Mouse (Mus musculus): ENCODE results near the gene Siglecf. TPM values are rescaled to one million over a fixed set of nuclear protein-coding genes. Genes with fewer than 3 reads are reported as not detected.

The Siglecf gene
- total RNA-seq, 2 experiments from 2014 or later = 0.66 to 0.73 TPM

DNA sequence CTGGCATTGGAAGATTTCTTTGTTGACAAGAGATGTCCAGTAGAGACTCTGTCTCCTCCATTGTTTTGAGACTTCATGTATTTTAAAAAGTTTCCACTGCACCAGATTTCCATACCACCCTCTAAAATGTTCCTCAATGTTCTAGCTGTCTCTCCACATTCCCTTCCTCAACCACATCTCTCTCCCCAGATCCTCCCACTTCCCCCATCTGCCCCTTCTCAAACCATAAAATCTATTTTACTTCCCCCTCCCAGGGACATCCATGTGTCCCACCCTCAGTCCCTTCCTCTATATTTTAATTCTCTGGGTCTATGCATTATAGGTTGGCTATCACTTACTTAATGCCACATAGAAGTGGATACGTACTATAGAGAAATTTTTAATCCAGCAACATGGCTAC is 10.3 kb downstream of the Siglecf start:
- no peak for DNase-seq (ENCODE audit: extremely low spot score in 1 of 2, low spot score in 1 of 2)

DNA sequence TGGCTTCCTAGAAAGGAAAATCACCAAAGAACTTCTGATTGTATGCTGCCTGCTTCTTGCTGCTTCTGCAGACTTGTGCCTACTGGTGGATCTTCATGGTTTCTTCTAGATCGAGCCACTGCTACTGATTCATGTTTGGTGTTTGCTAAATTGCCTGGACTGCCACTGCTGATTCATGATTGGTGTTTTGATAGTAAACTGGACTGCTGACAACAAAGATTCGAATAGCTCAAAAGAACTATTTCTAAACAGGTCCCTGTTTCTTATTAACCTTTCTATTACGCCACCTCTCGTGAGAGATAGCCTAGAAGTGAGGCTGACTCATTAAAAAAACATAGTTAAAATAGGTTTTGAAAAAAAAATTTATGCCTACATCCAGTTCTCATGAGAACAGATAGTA is 10.9 kb downstream of the Siglecf start:
- no peak for DNase-seq (ENCODE audit: extremely low spot score in 1 of 2, low spot score in 1 of 2)

- DNase-seq (ENCODE audit: extremely low spot score in 1 of 2, low spot score in 1 of 2) = peak in 1 of 2 experiments; percentile 48
These were observed 27.1 kb downstream of the Siglecf start for GRCm38 (mm10) chr7:43378226-43378625.

DNA sequence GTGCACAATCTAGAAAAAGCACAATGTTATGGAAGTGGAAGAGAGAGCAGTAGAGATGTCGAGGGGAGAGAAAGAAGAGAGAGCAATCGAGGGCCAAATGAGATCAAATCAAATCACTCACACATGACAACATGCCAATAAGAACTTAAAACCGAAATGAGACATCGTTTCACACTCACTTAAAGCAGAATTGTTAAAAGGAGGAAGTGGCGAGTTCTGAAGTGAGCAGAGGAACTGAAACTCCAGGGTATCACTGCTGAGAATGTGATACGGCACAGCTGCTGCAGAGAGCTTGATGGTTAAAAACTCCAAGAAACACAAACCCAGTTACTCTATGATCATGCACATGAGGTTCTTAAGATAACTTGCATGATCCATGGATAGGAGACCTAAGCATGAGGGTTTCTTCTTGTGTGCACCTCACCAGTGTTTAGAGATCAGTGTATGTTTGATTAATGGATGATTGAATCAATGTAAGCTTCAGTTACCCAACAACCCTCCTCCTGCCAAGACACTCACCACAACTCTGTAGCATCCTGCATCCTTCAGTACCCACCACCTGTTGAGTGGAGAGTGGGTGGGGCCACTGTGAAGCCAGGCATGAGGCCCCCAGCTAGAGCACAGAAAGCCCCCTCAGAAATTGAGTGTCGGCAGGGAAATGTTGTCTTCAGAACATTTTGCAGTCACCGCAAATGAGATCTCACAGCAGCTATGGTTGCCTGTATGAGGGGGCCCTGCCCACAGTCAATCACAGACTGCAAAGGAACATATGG is 41.4 kb downstream of the Siglecf start:
- DNase-seq (ENCODE audit: extremely low spot score in 1 of 2, low spot score in 1 of 2) = no peak

GRCm38 (mm10) chr7:43399501-43399900 is 48.4 kb downstream of the Siglecf start:
- no peak for DNase-seq (ENCODE audit: extremely low spot score in 1 of 2, low spot score in 1 of 2)

DNA sequence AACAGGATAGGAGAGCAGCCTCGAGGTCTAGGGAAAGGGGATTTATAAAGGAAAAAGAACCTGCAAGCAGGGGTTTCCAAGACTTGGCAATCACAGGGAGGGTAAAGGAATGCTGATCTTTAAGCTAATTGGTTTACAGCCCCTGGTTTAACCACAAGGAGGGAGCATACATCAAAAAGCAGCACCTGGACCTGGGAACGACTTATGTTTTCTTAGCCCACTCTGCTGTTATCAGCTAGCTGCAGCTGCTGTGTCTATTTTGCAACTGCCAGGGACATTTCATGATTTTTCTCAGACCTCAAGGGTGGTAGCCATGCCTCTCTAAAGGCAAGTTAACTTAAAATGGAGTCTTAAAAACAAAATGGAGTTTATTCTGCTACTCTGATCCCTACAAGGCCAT is 51.6 kb downstream of the Siglecf start:
- DNase-seq (ENCODE audit: extremely low spot score in 1 of 2, low spot score in 1 of 2) = no peak

DNA sequence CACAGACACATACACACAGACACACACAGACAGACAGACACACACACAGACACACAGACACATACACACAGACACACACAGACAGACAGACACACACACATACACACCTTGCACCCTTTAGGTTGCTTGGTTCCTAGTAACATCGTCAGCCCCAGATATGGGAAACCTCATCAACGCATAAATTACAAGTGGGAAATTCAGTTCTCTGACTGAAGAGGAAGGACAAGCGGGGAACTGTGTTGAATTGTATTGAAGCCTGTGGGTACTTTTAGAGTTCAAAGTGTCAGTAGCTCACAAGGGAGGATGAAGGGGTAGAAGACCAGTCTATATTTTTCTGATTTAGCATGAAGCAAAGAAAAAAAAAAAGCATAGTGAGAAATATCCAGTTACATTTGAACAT is 56.4 kb downstream of the Siglecf start:
- no peak for DNase-seq (ENCODE audit: extremely low spot score in 1 of 2, low spot score in 1 of 2)

DNA sequence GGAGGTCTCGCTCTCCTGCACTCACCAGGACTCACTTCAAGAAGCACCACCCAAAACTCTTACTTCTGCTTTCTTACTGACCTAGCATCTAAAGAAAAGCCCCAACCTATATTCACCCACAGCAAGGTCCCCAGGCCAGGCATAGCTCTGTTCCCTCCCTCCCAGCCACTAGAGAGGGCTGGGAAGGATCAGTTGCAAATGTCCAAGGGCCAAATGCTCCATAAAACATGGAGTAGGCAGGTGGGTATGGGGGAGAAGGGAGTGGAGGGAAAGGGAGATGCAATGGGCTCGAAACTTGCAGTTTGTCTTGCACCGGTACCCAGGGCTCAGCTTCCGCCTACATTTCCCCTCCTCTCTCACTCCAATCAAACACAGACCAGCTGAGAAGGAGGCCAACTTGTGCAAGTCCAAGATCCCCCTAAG is 57.0 kb downstream of the Siglecf start, which contains the start of gene Siglecg:
TSS of gene Siglecg (plus strand) at position 74 of the 423 bp plus-strand sequence.
- no peak for DNase-seq (ENCODE audit: extremely low spot score in 1 of 2, low spot score in 1 of 2)

DNA sequence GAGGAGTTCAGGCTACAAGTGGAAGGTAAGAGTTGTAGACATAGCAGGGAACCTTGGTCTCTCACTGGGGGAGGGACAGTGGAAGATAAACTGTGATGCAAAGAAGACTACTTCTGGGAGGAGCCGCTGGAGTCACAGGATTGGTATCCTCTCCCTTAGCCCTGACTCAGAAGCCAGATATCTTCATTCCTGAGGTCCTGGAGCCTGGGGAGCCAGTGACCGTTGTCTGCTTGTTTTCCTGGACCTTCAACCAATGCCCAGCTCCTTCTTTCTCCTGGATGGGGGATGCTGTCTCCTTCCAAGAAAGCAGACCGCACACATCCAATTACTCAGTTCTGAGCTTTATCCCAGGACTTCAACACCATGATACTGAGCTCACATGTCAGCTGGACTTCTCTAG is 57.9 kb downstream of the Siglecf start:
- DNase-seq (ENCODE audit: extremely low spot score in 1 of 2, low spot score in 1 of 2) = no peak

Other genes starting within 250 kb of the Siglecf start
- not detected for gene Zfp936, start 237.1 kb upstream of the Siglecf start, total RNA-seq (2021)
- gene Zfp715, start 38.0 kb upstream of the Siglecf start, total RNA-seq (2021) = 10 to 100 TPM; 24.1 to 24.4 TPM
- gene Siglecg, start 56.9 kb downstream of the Siglecf start, total RNA-seq (2021) = under 1 TPM in 1 of 2 experiments, not detected in 1; 0.38 TPM
- gene Lim2, start 76.3 kb downstream of the Siglecf start, total RNA-seq (2021) = not detected
- gene Nkg7, start 85.7 kb downstream of the Siglecf start, total RNA-seq (2021) = not detected
- not detected for gene Cldnd2, start 89.4 kb downstream of the Siglecf start, total RNA-seq (2021)
- 10 to 100 TPM; 58.8 to 77.2 TPM for gene Etfb, start 92.7 kb downstream of the Siglecf start, total RNA-seq (2021)
- gene Gm45233, start 92.8 kb downstream of the Siglecf start, total RNA-seq (2021) = 1 to 10 TPM in 1 of 2 experiments, not detected in 1; 1.6 TPM
- 1 to 10 TPM; 1.8 to 1.9 TPM for gene Vsig10l, start 111.8 kb downstream of the Siglecf start, total RNA-seq (2021)
- gene Iglon5, start 138.7 kb downstream of the Siglecf start, total RNA-seq (2021) = 10 to 100 TPM; 24.0 to 29.3 TPM
- not detected for gene 4931406B18Rik, start 154.6 kb downstream of the Siglecf start, total RNA-seq (2021)
- 1 to 10 TPM; 3.2 to 5.7 TPM for gene Cd33, start 193.1 kb downstream of the Siglecf start, total RNA-seq (2021)
- gene Zfp658, start 210.9 kb downstream of the Siglecf start, total RNA-seq (2021) = 1 to 10 TPM; 5.2 to 6.1 TPM
- gene Zfp719, start 228.3 kb downstream of the Siglecf start, total RNA-seq (2021) = 10 to 100 TPM; 21.6 to 25.3 TPM

Data from layer of hippocampus, postnatal 25 days (tissue).